Mouse (Mus musculus) heart, embryonic 10.5 days (tissue): ENCODE data around the gene Shroom4. TPM values are rescaled to one million over a fixed set of nuclear protein-coding genes. Genes with fewer than 3 reads are reported as not detected.

ENCODE experiments used
- DNase-seq: peaks from one replicate; pipeline ENCODE4 v3.0.0-alpha.2; 2017; ENCODE audit warnings: low spot score
- H3K27ac ChIP-seq: fragments of 300-500 bp; sonication (generic); 2 replicates; pipeline ENCODE4 v1.5.1; 2016; ENCODE audit warnings: mild to moderate bottlenecking
- H3K27me3 ChIP-seq: fragments of 300-500 bp; sonication (generic); 2 replicates; pipeline ENCODE4 v1.6.1; 2016; ENCODE audit warnings: mild to moderate bottlenecking; ENCODE audit not compliant: poor library complexity, insufficient read depth, severe bottlenecking
- H3K36me3 ChIP-seq: fragments of 300-500 bp; sonication (generic); 2 replicates; pipeline ENCODE4 v1.6.1; 2016; ENCODE audit warnings: mild to moderate bottlenecking, moderate library complexity
- H3K4me1 ChIP-seq: fragments of 300-500 bp; sonication (generic); 2 replicates; pipeline ENCODE4 v1.6.1; 2016; ENCODE audit warnings: mild to moderate bottlenecking
- H3K4me3 ChIP-seq: fragments of 300-500 bp; sonication (generic); 2 replicates; pipeline ENCODE4 v1.5.1; 2016; ENCODE audit warnings: mild to moderate bottlenecking, moderate library complexity
- H3K9me3 ChIP-seq: fragments of 300-500 bp; sonication (generic); 2 replicates; pipeline ENCODE4 v1.6.1; 2016; ENCODE audit warnings: mild to moderate bottlenecking, moderate library complexity
- WGBS: fragments of 180-500 bp; shearing (Covaris S2); methylation state at CpG from one replicate; pipeline ENCODE4 v1.1.7; 2016; 5-methylcytosine and 5-hydroxymethylcytosine counted together
- polyA plus RNA-seq: library from polyadenylated mRNA; unstranded; fragments of >200 nt; fragmentation: Nextera tagmentation; extraction: Ambion mirVana; gene quantifications from 2 replicates; pipeline ENCODE4 v1.2.1, GENCODE M21; 2016

The Shroom4 gene
- polyA plus RNA-seq: 5.4 and 5.7 TPM in 2 replicates

DNA sequence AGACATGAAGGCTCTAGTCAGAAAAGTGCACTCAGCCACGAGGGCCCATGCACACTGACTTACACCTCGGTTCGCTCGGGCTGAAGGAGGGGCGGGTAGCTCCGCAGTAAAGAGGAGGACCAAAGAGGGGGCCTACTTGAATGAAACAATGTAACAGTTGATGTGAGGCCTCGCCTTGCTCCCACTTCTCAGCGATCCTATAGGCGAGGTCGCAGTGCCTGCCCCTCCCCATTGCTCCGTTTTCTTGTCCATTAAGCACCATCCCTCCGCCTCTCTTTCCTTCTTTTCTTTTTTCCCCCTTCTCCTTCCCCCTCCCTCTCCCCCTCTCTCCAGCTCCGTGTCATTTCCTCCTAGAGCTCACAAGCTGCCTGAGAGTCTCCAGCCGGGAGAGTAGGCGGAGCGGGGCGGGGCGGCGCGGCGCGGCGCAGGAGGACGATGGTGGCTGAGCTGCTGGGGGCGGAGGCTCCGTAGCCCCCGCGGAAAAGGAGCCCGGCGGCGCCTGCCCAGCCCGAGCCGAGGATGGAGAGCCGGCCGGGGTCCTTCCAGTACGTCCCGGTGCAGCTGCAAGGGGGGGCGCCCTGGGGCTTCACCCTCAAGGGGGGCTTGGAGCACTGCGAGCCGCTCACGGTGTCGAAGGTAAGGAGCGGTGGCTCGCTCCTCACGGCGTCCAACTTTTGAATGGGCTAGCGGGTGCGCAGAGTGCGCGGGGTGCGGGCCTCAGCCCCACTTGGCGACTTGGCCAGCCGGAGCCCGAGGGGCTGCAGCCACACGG lies at the start of gene Shroom4:
Gene Shroom4 (plus strand): TSS at position 229 of the 772 bp plus-strand sequence.
- peak within 1 kb of the TSS; percentile 73 for H3K4me3 ChIP-seq
- H3K27ac ChIP-seq: peak within 1 kb of the TSS; percentile 89
- DNase-seq: peak; percentile 82
- peaks cover 8% of the 10 kb centered on the region; the same call in 1 of the 2 replicates for H3K27me3 ChIP-seq
- no peaks in the 10 kb centered on the region for H3K4me1 ChIP-seq
- no peaks in the 10 kb centered on the region for H3K9me3 ChIP-seq
- H3K36me3 ChIP-seq: no peaks in the 10 kb centered on the region
- WGBS: 11% methylated on average over 55 of the region's 55 CpGs

DNA sequence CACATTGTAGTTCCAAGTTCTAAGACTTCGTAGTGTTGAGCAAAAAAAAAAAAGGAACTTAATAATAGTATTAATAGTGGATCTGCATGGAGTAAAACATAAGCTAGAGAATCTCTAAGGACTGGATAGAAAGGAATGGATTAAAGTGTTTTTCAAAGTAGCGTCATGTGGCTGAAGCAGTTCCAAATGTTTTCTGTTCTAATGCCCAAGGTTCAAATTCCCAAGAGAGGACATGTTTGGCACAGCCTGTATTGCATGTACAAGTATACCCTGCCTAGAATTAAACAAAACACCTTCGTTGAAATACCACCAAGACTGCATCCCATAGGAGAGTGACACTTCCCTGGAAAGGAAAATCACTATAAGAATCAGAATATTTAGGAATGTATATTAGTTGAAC lies 42.8 kb upstream of the Shroom4 start:
- WGBS: 79% methylated on average over 3 of the region's 3 CpGs
- Histone ChIP-seq H3K36me3 (no peaks in the 10 kb centered on the region), H3K27me3 (no peaks in the 10 kb centered on the region), H3K4me1 (no peaks in the 10 kb centered on the region), H3K4me3 (no peak overlapping the region), H3K27ac (no peak overlapping the region), H3K9me3 (no peaks in the 10 kb centered on the region)
- no peak for DNase-seq

DNA sequence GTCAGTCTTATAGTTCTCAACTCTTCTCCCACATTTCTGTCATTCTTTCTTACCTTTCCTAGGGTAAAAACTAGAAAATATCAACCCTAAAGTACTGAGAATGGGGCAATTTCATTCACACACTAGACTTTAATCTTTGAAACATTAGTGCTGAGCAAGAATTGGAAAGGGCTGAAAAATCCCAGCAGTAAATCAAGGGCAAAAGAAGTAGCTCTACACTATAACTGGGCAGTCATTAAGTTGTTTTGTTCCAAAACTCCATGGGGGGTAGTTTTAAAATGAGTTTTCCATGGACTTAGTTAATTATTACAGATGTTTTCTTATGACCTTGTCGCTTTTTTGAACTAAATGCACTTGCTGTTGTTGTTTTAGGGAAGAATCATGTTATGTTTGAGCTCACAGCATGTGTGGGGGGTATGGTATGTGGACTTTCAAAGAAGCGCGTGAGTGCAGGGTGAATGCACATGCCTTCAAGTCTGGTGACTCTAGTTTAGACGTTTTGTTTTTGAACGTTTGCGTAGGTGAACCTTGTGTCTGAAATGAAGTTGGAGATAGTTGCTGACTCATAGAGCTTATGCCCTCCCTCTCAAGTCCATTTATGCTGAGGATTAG lies 42.0 kb upstream of the Shroom4 start:
- 78% methylated on average over 6 of the region's 6 CpGs for WGBS

DNA sequence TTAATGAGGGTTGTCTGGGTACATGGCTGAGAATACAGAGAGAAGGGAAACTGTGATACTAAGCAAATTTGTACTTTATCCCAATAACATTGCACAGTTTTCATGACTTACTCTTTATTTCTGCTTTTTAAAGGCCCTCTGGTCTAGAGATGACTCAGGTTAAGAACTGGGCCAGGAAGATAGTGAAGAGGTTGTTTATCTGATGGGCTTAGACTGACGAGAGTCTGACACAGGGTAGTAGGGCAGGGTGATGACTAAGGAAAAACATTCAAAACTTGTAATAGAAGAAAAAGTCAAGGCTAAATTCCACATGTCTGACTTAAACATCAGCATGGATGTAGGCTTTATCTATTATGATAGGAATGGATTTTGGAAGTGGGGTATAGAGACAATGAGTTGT lies 30.8 kb upstream of the Shroom4 start:
- Histone ChIP-seq H3K9me3 (no peaks in the 10 kb centered on the region), H3K27ac (no peak overlapping the region), H3K36me3 (no peaks in the 10 kb centered on the region), H3K27me3 (no peaks in the 10 kb centered on the region), H3K4me3 (no peak overlapping the region), H3K4me1 (no peaks in the 10 kb centered on the region)
- no peak for DNase-seq
- whole genome bisulfite sequencing: 47% methylated on average over 1 of the region's 1 CpGs

More for the DNA sequence above, 42.0 kb upstream of the Shroom4 start:
- H3K36me3 ChIP-seq: no peaks in the 10 kb centered on the region
- no peaks in the 10 kb centered on the region for H3K27me3 ChIP-seq
- no peak overlapping the region for H3K27ac ChIP-seq
- H3K9me3 ChIP-seq: no peaks in the 10 kb centered on the region
- H3K4me3 ChIP-seq: no peak overlapping the region
- DNase-seq: no peak
- no peaks in the 10 kb centered on the region for H3K4me1 ChIP-seq

DNA sequence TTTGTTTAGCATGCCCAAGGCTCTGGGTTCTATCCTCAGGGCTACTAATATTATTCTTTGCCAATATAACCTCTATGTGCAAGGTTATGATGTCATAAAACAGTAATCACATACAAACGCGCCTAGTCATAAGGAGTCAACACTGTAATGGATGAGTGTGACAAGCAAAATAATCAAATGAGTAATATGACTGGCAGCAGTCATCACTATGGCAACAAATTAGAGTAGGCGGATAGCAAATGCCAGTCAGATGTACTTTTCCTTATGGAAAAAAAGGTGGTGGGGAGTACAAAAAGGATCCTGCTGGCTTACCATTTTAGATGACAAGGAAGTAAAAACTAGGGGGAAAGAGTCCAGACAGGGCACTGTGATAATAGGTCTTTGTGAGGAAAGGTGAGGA lies 28.9 kb upstream of the Shroom4 start:
- H3K9me3 ChIP-seq: no peaks in the 10 kb centered on the region
- no peaks in the 10 kb centered on the region for H3K36me3 ChIP-seq
- DNase-seq: no peak
- H3K4me3 ChIP-seq: no peak overlapping the region
- no peaks in the 10 kb centered on the region for H3K4me1 ChIP-seq
- no peak overlapping the region for H3K27ac ChIP-seq
- H3K27me3 ChIP-seq: no peaks in the 10 kb centered on the region
- 84% methylated on average over 3 of the region's 3 CpGs for WGBS

GRCm38 (mm10) chrX:6393861-6394260 lies 5.8 kb upstream of the Shroom4 start:
- Histone ChIP-seq H3K36me3 (no peaks in the 10 kb centered on the region), H3K27me3 (no peaks in the 10 kb centered on the region), H3K4me1 (no peaks in the 10 kb centered on the region), H3K27ac (no peak overlapping the region), H3K4me3 (no peak overlapping the region), H3K9me3 (no peaks in the 10 kb centered on the region)
- DNase-seq: no peak
- 36% methylated on average over 1 of the region's 1 CpGs for whole genome bisulfite sequencing

- Histone ChIP-seq H3K27me3 (peaks cover 8% of the 10 kb centered on the region; the same call in 1 of the 2 replicates), H3K27ac (peak overlapping the region; percentile 89), H3K4me1 (no peaks in the 10 kb centered on the region)
Measured at GRCm38 (mm10) chrX:6399193-6399592, 461 bp upstream of the Shroom4 start.

DNA sequence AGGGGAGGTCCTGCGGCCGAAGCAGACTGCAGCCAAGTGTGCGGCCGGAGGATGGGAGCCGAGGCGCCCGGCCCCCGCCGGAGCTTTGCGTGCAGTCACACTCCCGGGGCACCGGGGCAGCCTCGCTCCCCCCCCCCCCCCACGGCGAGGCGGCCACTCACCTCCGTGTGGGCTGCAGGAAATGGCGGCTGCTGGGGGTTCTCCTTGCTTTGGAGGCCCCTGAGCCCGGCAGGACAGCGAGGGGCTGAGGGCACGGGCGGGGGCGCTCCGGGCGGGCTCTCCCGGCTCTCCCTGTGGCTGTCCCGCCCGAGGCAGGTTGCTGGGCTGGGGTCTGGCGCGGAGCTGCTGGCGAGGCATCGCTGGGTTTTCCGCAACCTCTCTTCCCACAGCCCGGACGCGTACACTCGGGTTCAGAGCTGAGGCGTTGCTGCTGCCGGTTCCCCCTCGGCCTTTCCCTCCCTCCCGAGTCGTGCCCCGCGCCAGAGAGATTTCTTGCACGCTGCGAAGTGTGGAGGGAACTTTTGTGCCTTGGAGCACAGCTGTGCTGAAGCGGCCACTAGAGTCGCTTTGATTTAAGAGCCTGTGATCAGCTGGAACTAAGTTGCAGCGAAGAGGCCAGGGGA lies 855 bp downstream of the Shroom4 start:
- WGBS: 15% methylated on average over 42 of the region's 49 CpGs
- DNase-seq: peak; percentile 73
- peak overlapping the region; percentile 73 for H3K4me3 ChIP-seq
- H3K36me3 ChIP-seq: no peaks in the 10 kb centered on the region
- H3K9me3 ChIP-seq: no peaks in the 10 kb centered on the region
- H3K27ac ChIP-seq: peak overlapping the region; percentile 89
- H3K4me1 ChIP-seq: no peaks in the 10 kb centered on the region
- peaks cover 8% of the 10 kb centered on the region; the same call in 1 of the 2 replicates for H3K27me3 ChIP-seq

More at GRCm38 (mm10) chrX:6399193-6399592, 461 bp upstream of the Shroom4 start:
- WGBS: 50% methylated on average over 1 of the region's 1 CpGs
- H3K36me3 ChIP-seq: no peaks in the 10 kb centered on the region
- peak overlapping the region; percentile 73 for H3K4me3 ChIP-seq
- no peaks in the 10 kb centered on the region for H3K9me3 ChIP-seq
- peak; percentile 73 for DNase-seq

GRCm38 (mm10) chrX:6402921-6403320 lies 3.3 kb downstream of the Shroom4 start:
- Histone ChIP-seq H3K4me3 (no peak overlapping the region), H3K9me3 (no peaks in the 10 kb centered on the region), H3K27ac (no peak overlapping the region), H3K36me3 (no peaks in the 10 kb centered on the region), H3K4me1 (no peaks in the 10 kb centered on the region), H3K27me3 (peaks cover 8% of the 10 kb centered on the region; the same call in 1 of the 2 replicates)
- DNase-seq: no peak
- 73% methylated on average over 4 of the region's 4 CpGs for WGBS

- Histone ChIP-seq H3K9me3 (no peaks in the 10 kb centered on the region), H3K4me1 (no peaks in the 10 kb centered on the region), H3K27me3 (no peaks in the 10 kb centered on the region), H3K36me3 (no peaks in the 10 kb centered on the region), H3K27ac (no peak overlapping the region), H3K4me3 (no peak overlapping the region)
- 33% methylated on average over 6 of the region's 6 CpGs for WGBS
- no peak for DNase-seq
Measured at GRCm38 (mm10) chrX:6409114-6409513, 9.5 kb downstream of the Shroom4 start.

DNA sequence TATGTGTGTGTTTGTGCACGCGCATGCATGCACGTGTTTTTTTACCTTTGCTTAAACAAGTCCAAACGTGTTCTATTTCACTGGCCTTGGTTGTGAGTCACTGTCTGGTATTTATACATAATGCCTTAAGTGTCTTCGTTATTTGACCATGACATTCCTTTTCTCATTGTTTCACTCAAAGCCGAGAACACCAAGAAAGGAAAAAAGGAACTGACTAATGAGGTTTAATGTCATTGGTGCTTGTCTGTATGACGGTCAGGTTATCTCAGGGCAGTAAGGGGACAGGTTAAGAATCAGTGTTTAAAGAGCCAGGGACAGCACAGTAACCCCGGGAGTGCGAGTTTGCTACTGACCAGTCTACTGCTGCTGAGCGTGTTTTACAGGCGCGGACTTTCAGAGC lies 15.8 kb downstream of the Shroom4 start:
- WGBS: 78% methylated on average over 12 of the region's 12 CpGs
- H3K4me3 ChIP-seq: no peak overlapping the region
- H3K9me3 ChIP-seq: no peaks in the 10 kb centered on the region
- no peaks in the 10 kb centered on the region for H3K4me1 ChIP-seq
- no peak for DNase-seq
- H3K27ac ChIP-seq: no peak overlapping the region
- no peaks in the 10 kb centered on the region for H3K27me3 ChIP-seq
- no peaks in the 10 kb centered on the region for H3K36me3 ChIP-seq

DNA sequence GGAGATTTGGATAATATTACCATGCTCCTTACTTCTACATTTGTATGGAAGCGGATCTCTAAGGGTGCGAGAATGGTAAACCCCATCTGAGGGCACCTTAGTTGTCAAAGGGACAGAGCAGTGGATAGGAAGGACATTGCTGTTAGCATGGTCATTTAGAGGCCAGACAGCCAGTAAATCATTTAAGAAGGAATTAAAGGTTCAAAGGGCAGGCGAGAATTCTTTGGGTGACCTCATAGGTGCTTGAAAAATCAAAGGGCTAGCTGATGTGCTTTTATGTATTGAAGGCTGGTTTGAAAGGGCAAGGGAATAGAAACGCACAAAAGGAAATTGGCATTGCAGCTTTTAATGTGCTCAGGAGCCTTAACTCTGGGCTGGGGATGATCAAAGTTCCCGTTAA lies 16.3 kb downstream of the Shroom4 start:
- Histone ChIP-seq H3K4me3 (no peak overlapping the region), H3K36me3 (no peaks in the 10 kb centered on the region), H3K9me3 (no peaks in the 10 kb centered on the region), H3K27ac (no peak overlapping the region), H3K27me3 (no peaks in the 10 kb centered on the region), H3K4me1 (no peaks in the 10 kb centered on the region)
- no peak for DNase-seq
- WGBS: 79% methylated on average over 5 of the region's 5 CpGs

DNA sequence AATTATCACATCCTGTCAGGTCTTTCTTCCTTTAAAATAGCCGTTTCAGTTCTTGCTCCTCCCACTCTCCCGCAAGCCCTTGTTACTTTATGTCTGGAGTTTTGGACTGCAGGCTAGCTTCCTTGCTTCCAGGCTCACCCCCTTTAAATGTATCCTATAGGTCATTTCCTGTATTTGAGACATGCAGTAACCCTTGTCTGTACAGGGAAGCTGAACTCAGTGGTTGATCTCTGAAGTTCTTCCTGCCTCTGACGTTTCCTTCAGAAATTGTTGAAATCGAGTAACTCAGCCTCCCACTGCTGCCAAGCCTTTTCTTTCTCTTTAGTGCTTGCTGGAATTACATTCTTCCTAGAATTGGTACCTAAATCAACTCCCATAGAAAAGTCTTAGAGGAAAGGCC lies 18.5 kb downstream of the Shroom4 start:
- no peak for DNase-seq
- 48% methylated on average over 4 of the region's 4 CpGs for WGBS
- Histone ChIP-seq H3K36me3 (no peaks in the 10 kb centered on the region), H3K9me3 (no peaks in the 10 kb centered on the region), H3K4me1 (no peaks in the 10 kb centered on the region), H3K27ac (no peak overlapping the region), H3K4me3 (no peak overlapping the region), H3K27me3 (no peaks in the 10 kb centered on the region)
